Mouse (Mus musculus) left cerebral cortex, postnatal 10 days (tissue): Measurements from ENCODE around the gene Dydc1. TPM values are rescaled to one million over a fixed set of nuclear protein-coding genes. Genes with fewer than 3 reads are reported as not detected.
A peak's percentile ranks its signal among the peaks of the same experiment; 100 is the strongest.
"Not testable (repeated sequence)": the region's sequence is repeated elsewhere in the genome, so short reads cannot be mapped to it uniquely, and the experiment has no call there.

Experiments
- DNase-seq, 2 experiments: peaks; one replicate each; pipeline ENCODE4 v3.0.0; 2021 to 2022; ENCODE audit warnings: low spot score in 2 of 2, mixed read lengths in 1 of 2; ENCODE audit errors: extremely low spot score in 1 of 2
- intact Hi-C: fragments of 180-260 bp; cut with DNase I; formaldehyde crosslinking; loops from one replicate; pipeline ENCODE4 v1.15.1; 2025
- total RNA-seq, 2 experiments: library from RNA; stranded (reverse); gene quantifications; 2 replicates each; pipeline ENCODE4 v1.2.3; 2021

Gene Dydc1
- not detected for total RNA-seq

GRCm38 (mm10) chr14:41072229-41072943, at the start of gene Dydc1:
Gene Dydc1, plus strand, starts transcription at chr14:41072911.
- intact Hi-C loops, result no loop called here

GRCm38 (mm10) chr14:41025087-41025486, 47.6 kb upstream of the Dydc1 start:
- intact Hi-C loops, result no loop called here
- no peak for DNase-seq

More at GRCm38 (mm10) chr14:41072229-41072943, at the start of gene Dydc1:
- DNase-seq, result peak; percentile 84 to 89

GRCm38 (mm10) chr14:41025594-41026284, 47.0 kb upstream of the Dydc1 start:
- intact Hi-C loops, result no loop called here
- no peak for DNase-seq

- intact Hi-C loops, result no loop called here
- DNase-seq, result no peak
Measured at GRCm38 (mm10) chr14:41029303-41029702, 43.4 kb upstream of the Dydc1 start.

GRCm38 (mm10) chr14:41030989-41031513, 41.7 kb upstream of the Dydc1 start:
- intact Hi-C loops, result loop anchor here (5.0 kb wide), 1 partner anchor 114 kb away; no protein-coding TSS in a partner anchor
- DNase-seq, result no peak

GRCm38 (mm10) chr14:41033135-41034110, 39.3 kb upstream of the Dydc1 start:
- DNase-seq, result peak; percentile 81 to 89
- intact Hi-C loops, result loop anchor here (1.0 to 5.0 kb wide), 2 partner anchors 54 to 116 kb away; no protein-coding TSS in a partner anchor

GRCm38 (mm10) chr14:41035146-41035798, 37.4 kb upstream of the Dydc1 start:
- DNase-seq, result peak; percentile 23 to 50
- intact Hi-C loops, result no loop called here

- intact Hi-C loops, result no loop called here
- DNase-seq, result no peak
Measured at GRCm38 (mm10) chr14:41047402-41047801, 25.3 kb upstream of the Dydc1 start.

GRCm38 (mm10) chr14:41050471-41050870, 22.2 kb upstream of the Dydc1 start:
- intact Hi-C loops, result no loop called here
- no peak for DNase-seq

- intact Hi-C loops, result no loop called here
- DNase-seq, result no peak
Measured at GRCm38 (mm10) chr14:41052481-41052880, 20.2 kb upstream of the Dydc1 start.

- intact Hi-C loops, DNase-seq: not testable (repeated sequence)
Measured at GRCm38 (mm10) chr14:41053190-41053589, 19.5 kb upstream of the Dydc1 start.

- intact Hi-C loops, result no loop called here
- no peak for DNase-seq
Measured at GRCm38 (mm10) chr14:41065168-41065567, 7.5 kb upstream of the Dydc1 start.

- intact Hi-C loops, result no loop called here
- no peak for DNase-seq
Measured at GRCm38 (mm10) chr14:41066416-41066815, 6.3 kb upstream of the Dydc1 start.

- intact Hi-C loops, result no loop called here
Measured at GRCm38 (mm10) chr14:41069108-41069507, 3.6 kb upstream of the Dydc1 start, which contains the start of gene Dydc2. Gene Dydc2, minus strand, starts transcription at chr14:41069208.

GRCm38 (mm10) chr14:41070343-41070742, 2.4 kb upstream of the Dydc1 start:
- intact Hi-C loops, result no loop called here
- no peak for DNase-seq

More at GRCm38 (mm10) chr14:41069108-41069507, 3.6 kb upstream of the Dydc1 start, which contains the start of gene Dydc2:
- no peak for DNase-seq

GRCm38 (mm10) chr14:41072944-41073275, 199 bp downstream of the Dydc1 start:
- DNase-seq, result no peak
- intact Hi-C loops, result no loop called here

- DNase-seq, result no peak
- intact Hi-C loops, result no loop called here
Measured at GRCm38 (mm10) chr14:41082408-41082807, 9.7 kb downstream of the Dydc1 start.

- intact Hi-C loops, result no loop called here
- DNase-seq, result no peak
Measured at GRCm38 (mm10) chr14:41087509-41087908, 14.8 kb downstream of the Dydc1 start.
